Mouse (Mus musculus) heart, embryonic 14.5 days (tissue): ENCODE measurements around the gene F2r. TPM values are rescaled to one million over a fixed set of nuclear protein-coding genes. Genes with fewer than 3 reads are reported as not detected.

ENCODE experiments used
- ATAC-seq: fragments of 200-750 bp; cut with Nextera tagmentation; 2 replicates; pipeline ENCODE4 v1.8.0; 2017; ENCODE audit warnings: low read depth, moderate TSS enrichment; ENCODE audit not compliant: insufficient number of reproducible peaks, insufficient read depth, low FRiP score
- H3K27ac ChIP-seq, 2 experiments: fragments of 200-500 bp in 1 of 2; fragments of 300-500 bp in 1 of 2; sonication (generic) in 1 of 2; replicated peaks in 1 of 2; 2 replicates each; pipeline ENCODE4 v1.5.1; 2012 to 2014; ENCODE audit warnings: low read depth in 2 of 2, low read length in 2 of 2, control low read depth in 1 of 2, mild to moderate bottlenecking in 1 of 2, mixed read lengths in 1 of 2; ENCODE audit not compliant: control insufficient read depth in 1 of 2, insufficient read depth in 1 of 2
- H3K27me3 ChIP-seq: fragments of 300-500 bp; sonication (generic); 2 replicates; pipeline ENCODE4 v1.6.1; 2014; ENCODE audit warnings: mild to moderate bottlenecking, low read length, control low read depth; ENCODE audit not compliant: control insufficient read depth, insufficient read depth
- H3K36me3 ChIP-seq: fragments of 300-500 bp; sonication (generic); 2 replicates; pipeline ENCODE4 v1.6.1; 2014; ENCODE audit warnings: mild to moderate bottlenecking, control low read depth, low read length, mixed read lengths; ENCODE audit not compliant: control insufficient read depth, insufficient read depth
- H3K4me1 ChIP-seq, 2 experiments: fragments of 200-500 bp in 1 of 2; fragments of 300-500 bp in 1 of 2; sonication (generic) in 1 of 2; 2 replicates each; pipeline ENCODE4 v1.6.1; 2012 to 2014; ENCODE audit warnings: low read length in 2 of 2, control low read depth in 1 of 2, mixed read lengths in 1 of 2; ENCODE audit not compliant: control insufficient read depth in 2 of 2, insufficient read depth in 2 of 2
- H3K4me2 ChIP-seq: fragments of 300-500 bp; sonication (generic); 2 replicates; pipeline ENCODE4 v1.6.1; 2014; ENCODE audit warnings: mild to moderate bottlenecking, low read length
- H3K4me3 ChIP-seq, 2 experiments: fragments of 200-500 bp in 1 of 2; fragments of 300-500 bp in 1 of 2; sonication (generic) in 1 of 2; 2 replicates each; pipeline ENCODE4 v1.5.1; 2012 to 2014; ENCODE audit warnings: low read length in 2 of 2, mild to moderate bottlenecking in 2 of 2, control low read depth in 1 of 2, low read depth in 1 of 2, moderate library complexity in 1 of 2; ENCODE audit not compliant: control insufficient read depth in 1 of 2, insufficient read depth in 1 of 2
- H3K9ac ChIP-seq: fragments of 300-500 bp; sonication (generic); 2 replicates; pipeline ENCODE4 v1.6.1; 2014; ENCODE audit warnings: mild to moderate bottlenecking, low read length
- H3K9me3 ChIP-seq: fragments of 300-500 bp; sonication (generic); 2 replicates; pipeline ENCODE4 v1.6.1; 2016; ENCODE audit warnings: low read length, control low read depth; ENCODE audit not compliant: control insufficient read depth
- WGBS: fragments of 180-500 bp; shearing (Covaris S2); extraction: QIAGEN DNeasy Blood & Tissue Kit; methylation state at CpG from one replicate; pipeline ENCODE4 v1.1.7; 2014; 5-methylcytosine and 5-hydroxymethylcytosine counted together
- polyA plus RNA-seq: library from polyadenylated mRNA; unstranded; fragments of >200 nt; fragmentation: Nextera tagmentation; extraction: Ambion mirVana; gene quantifications from 2 replicates; pipeline ENCODE4 v1.2.1, GENCODE M21; 2014

F2r gene
- polyA plus RNA-seq, 1 experiment from 2014 or later, result 133 TPM

DNA sequence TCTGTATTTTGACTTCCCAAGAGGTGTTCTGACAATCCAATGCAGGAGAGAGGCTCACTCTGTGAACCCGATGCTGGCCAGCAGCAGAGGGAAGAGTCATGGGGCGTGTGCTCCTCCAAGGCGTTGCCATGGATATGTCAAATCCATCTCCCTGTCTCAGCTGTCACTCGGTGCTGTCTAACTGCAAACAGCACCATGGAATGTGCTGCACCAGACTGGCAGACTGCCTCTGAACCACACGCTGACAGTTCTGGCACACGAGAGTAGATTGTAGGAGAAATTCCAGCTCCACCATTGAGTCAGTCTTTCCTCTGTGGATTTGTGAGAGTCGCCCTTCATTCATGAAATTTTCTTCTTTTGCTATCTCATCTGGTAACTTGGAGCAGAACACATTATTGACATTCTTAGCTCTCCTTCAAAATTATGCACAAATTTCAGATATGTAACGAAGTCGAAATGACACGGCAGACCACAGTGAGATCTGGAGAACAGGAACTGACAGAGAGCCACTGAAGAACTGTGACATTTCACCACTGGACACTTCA is 55.1 kb downstream of the F2r start:
- no peak overlapping the region for H3K4me2 ChIP-seq
- H3K27me3 ChIP-seq, result no peaks in the 10 kb centered on the region
- H3K9ac ChIP-seq, result no peak overlapping the region
- no peaks in the 10 kb centered on the region for H3K36me3 ChIP-seq
- 23% methylated on average over 10 of the region's 10 CpGs for WGBS
- peak; percentile 47; the same call in 1 of the 2 replicates for ATAC-seq
- no peaks in the 10 kb centered on the region for H3K9me3 ChIP-seq
- H3K4me3 ChIP-seq, result no peak overlapping the region
- H3K4me1 ChIP-seq, result peaks cover 3 to 6% of the 10 kb centered on the region in 2 experiments; a peak in 2 of 4 replicates
- H3K27ac ChIP-seq, result no peak overlapping the region; a peak in 1 of 4 replicates

DNA sequence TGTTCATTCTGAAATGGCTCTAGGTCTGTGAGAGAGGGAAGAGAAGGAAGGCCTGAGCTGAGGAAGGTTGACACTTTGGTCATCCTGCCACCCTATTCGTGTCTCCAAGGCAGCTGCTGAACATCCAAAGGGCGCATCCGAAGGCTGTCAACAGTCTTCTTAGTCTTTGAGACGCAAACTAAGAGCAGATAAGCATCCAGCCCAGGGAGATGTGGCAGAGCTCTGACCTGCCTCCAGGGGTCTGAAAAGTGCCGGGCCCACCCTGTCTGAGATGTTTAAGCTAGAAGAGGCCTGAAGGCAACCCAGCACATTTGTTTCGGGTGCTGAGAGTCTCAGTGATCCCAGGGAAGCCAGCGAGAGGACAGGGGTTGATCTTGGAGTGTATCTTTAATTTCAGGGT is 61.0 kb downstream of the F2r start:
- WGBS, result 52% methylated on average over 7 of the region's 7 CpGs
- no peak for ATAC-seq
- H3K27ac ChIP-seq, result no peak overlapping the region

DNA sequence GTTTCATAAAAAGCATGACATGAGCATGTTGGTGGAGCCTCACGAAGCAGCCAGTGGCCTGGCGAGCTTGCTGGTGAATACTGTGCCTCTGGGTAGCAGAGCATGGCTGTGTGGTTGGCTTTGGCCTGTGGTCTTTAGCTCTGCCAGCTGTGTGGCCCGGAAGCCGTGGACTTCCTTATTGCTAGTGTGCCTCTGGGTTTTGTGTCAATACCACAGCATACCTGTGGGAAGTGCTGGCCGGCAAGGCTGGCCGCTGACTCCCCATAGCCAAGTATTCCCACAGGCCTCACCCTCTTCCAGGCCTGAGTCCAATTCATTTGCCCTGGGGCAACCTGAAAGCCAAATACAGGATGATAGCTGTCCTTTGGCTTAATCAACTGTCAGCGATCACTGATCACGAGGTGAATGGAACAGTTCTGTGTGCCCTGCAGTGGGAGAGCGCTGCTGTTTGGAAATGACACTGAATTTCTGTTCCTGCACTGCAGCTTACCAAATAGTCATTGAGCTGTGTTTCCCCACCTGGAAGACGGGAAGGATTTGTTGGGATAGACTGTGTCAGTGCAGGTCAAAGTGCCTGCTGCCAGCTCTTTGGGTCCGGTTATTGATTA is 64.3 kb downstream of the F2r start:
- WGBS, result 82% methylated on average over 11 of the region's 11 CpGs
- Histone ChIP-seq H3K4me3 (no peak overlapping the region), H3K4me2 (no peak overlapping the region), H3K9ac (no peak overlapping the region), H3K36me3 (no peaks in the 10 kb centered on the region), H3K9me3 (no peaks in the 10 kb centered on the region), H3K27me3 (no peaks in the 10 kb centered on the region), H3K4me1 (peaks cover 0 to 4% of the 10 kb centered on the region in 2 experiments; a peak in 1 of 4 replicates), H3K27ac (no peak overlapping the region)
- ATAC-seq, result no peak

More for the DNA sequence above, 61.0 kb downstream of the F2r start:
- Histone ChIP-seq H3K9me3 (no peaks in the 10 kb centered on the region), H3K27me3 (no peaks in the 10 kb centered on the region), H3K36me3 (no peaks in the 10 kb centered on the region), H3K4me2 (no peak overlapping the region), H3K4me1 (no peaks in the 10 kb centered on the region), H3K9ac (no peak overlapping the region), H3K4me3 (no peak overlapping the region)

Other genes starting within 250 kb of the F2r start
- 27.5 and 27.8 TPM in 2 replicates for gene Aggf1, start 243.1 kb downstream of the F2r start, polyA plus RNA-seq
- gene Crhbp, start 173.6 kb downstream of the F2r start, polyA plus RNA-seq, result not detected in 2 replicates
- not detected in 2 replicates for gene S100z, start 139.8 kb downstream of the F2r start, polyA plus RNA-seq
- gene F2rl1, start 93.3 kb downstream of the F2r start, polyA plus RNA-seq, result 0.36 and 0.85 TPM in 2 replicates
- gene F2rl2, start 78.4 kb upstream of the F2r start, polyA plus RNA-seq, result 0.35 and 0.54 TPM in 2 replicates